Mouse (Mus musculus): ENCODE data around the gene Slc2a1. TPM values are rescaled to one million over a fixed set of nuclear protein-coding genes. Genes with fewer than 3 reads are reported as not detected.

Slc2a1 gene
- total and polyA plus RNA-seq, 2 experiments from 2014 or later = 19.7 to 93.0 TPM

DNA sequence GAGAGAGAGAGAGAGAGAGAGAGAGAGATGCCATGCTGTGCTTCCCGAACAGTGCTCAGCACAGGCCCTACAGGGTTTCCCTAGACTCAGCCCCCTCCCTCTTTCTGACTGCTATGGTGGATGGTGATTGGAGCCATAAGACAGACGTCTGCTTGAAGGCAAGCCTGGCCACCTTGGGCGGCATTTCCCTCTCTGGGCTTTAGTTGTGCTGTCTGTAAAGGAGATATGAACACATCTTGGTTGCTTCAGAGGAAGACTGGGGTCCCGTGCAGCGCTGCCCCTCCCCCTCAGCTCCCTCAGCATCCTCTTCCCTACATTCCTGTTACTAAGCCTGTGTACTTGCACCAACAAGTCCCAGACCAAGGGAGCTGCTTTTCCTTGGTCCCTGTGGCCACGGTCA is 33.9 kb upstream of the Slc2a1 start:
- Histone ChIP-seq H3K27ac (ENCODE audit: low read depth) (no peak overlapping the region), H3K4me2 (ENCODE audit: low read depth, low read length) (no peak overlapping the region), H3K9me3 (replicated peaks; ENCODE audit: control insufficient read depth, low read length) (no peaks in the 10 kb centered on the region), H3K27me3 (ENCODE audit: control insufficient read depth, insufficient read depth, low read length) (peaks cover 7% of the 10 kb centered on the region; the same call in 1 of the 2 replicates), H3K4me1 (ENCODE audit: control insufficient read depth, insufficient read depth) (peaks cover 26% of the 10 kb centered on the region; the same call in 1 of the 2 replicates), H3K36me3 (replicated peaks; ENCODE audit: control insufficient read depth, insufficient read depth, low read length) (no peaks in the 10 kb centered on the region), H3K9ac (replicated peaks; ENCODE audit: low read depth, low read length) (no peak overlapping the region), H3K4me3 (ENCODE audit: low read depth, low read length) (no peak overlapping the region)
- no peak for DNase-seq (ENCODE audit: low spot score)
- TF ChIP-seq CTCF (IDR thresholded peaks at IDR 0.05; ENCODE audit: low read depth) (no peak), EP300 (IDR thresholded peaks at IDR 0.05; ENCODE audit: low read depth) (no peak)
- 58% methylated on average over 6 of the region's 6 CpGs for WGBS
- ATAC-seq (ENCODE audit: insufficient read depth, low read depth) = no peak

DNA sequence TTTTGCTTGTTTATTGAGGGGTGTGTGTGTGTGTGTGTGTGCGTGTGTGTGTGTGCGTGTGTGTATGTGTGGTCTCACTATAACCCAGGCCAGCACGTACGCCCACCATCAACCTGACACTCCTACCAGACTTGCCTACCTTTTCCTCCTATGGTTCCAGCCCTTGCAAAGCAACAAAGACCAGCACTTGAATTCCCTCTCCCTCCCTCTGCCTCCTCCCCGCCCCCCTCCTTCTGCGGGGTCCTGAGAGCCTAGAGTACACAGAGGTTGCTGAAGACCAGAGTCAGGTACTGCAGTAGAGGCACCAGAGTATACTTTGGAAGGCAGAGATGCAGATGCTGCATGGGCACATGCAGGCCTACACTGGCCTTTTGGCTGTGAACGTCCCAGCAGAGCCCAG is 33.2 kb upstream of the Slc2a1 start:
- Histone ChIP-seq H3K4me3 (ENCODE audit: low read depth, low read length) (no peak overlapping the region), H3K27ac (ENCODE audit: low read depth) (no peak overlapping the region), H3K36me3 (replicated peaks; ENCODE audit: control insufficient read depth, insufficient read depth, low read length) (no peaks in the 10 kb centered on the region), H3K4me1 (ENCODE audit: control insufficient read depth, insufficient read depth) (peaks cover 22% of the 10 kb centered on the region; the same call in 1 of the 2 replicates), H3K9ac (replicated peaks; ENCODE audit: low read depth, low read length) (no peak overlapping the region), H3K9me3 (replicated peaks; ENCODE audit: control insufficient read depth, low read length) (no peaks in the 10 kb centered on the region), H3K27me3 (ENCODE audit: control insufficient read depth, insufficient read depth, low read length) (peaks cover 7% of the 10 kb centered on the region; the same call in 1 of the 2 replicates), H3K4me2 (ENCODE audit: low read depth, low read length) (no peak overlapping the region)
- DNase-seq (ENCODE audit: low spot score) = no peak
- WGBS = 73% methylated on average over 7 of the region's 7 CpGs
- no peak for ATAC-seq (ENCODE audit: insufficient read depth, low read depth)
- no peak for TF ChIP-seq EP300 (IDR thresholded peaks at IDR 0.05; ENCODE audit: low read depth)

DNA sequence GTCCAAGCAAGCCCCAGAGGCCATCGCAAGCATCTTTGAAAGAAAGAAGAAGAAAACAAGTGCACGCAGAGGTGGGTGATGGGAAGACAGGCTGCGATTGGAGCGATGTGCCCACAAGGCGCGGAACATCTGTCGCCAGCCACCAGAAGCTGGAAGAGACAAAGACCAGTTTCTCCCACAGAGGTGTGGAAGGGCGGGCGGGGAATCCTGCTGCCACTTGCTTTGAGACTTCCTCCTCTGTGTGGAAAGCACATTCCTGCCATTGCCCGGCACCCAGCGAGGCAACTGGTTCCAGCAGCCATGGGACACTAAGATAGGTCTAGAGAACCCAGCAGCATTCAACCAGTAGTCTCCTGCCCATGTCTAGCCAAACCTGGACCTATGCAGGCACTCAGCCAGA is 32.2 kb upstream of the Slc2a1 start:
- Histone ChIP-seq H3K36me3 (replicated peaks; ENCODE audit: control insufficient read depth, insufficient read depth, low read length) (no peaks in the 10 kb centered on the region), H3K27me3 (ENCODE audit: control insufficient read depth, insufficient read depth, low read length) (peaks cover 7% of the 10 kb centered on the region; the same call in 1 of the 2 replicates), H3K27ac (ENCODE audit: low read depth) (no peak overlapping the region), H3K4me3 (ENCODE audit: low read depth, low read length) (no peak overlapping the region), H3K4me2 (ENCODE audit: low read depth, low read length) (no peak overlapping the region), H3K9ac (replicated peaks; ENCODE audit: low read depth, low read length) (no peak overlapping the region), H3K4me1 (ENCODE audit: control insufficient read depth, insufficient read depth) (peaks cover 22% of the 10 kb centered on the region; the same call in 1 of the 2 replicates), H3K9me3 (replicated peaks; ENCODE audit: control insufficient read depth, low read length) (no peaks in the 10 kb centered on the region)
- 49% methylated on average over 11 of the region's 11 CpGs for WGBS
- ATAC-seq (ENCODE audit: insufficient read depth, low read depth) (no peak), DNase-seq (ENCODE audit: low spot score) (no peak)
- TF ChIP-seq CTCF (IDR thresholded peaks at IDR 0.05; ENCODE audit: low read depth) (no peak), EP300 (IDR thresholded peaks at IDR 0.05; ENCODE audit: low read depth) (no peak)

DNA sequence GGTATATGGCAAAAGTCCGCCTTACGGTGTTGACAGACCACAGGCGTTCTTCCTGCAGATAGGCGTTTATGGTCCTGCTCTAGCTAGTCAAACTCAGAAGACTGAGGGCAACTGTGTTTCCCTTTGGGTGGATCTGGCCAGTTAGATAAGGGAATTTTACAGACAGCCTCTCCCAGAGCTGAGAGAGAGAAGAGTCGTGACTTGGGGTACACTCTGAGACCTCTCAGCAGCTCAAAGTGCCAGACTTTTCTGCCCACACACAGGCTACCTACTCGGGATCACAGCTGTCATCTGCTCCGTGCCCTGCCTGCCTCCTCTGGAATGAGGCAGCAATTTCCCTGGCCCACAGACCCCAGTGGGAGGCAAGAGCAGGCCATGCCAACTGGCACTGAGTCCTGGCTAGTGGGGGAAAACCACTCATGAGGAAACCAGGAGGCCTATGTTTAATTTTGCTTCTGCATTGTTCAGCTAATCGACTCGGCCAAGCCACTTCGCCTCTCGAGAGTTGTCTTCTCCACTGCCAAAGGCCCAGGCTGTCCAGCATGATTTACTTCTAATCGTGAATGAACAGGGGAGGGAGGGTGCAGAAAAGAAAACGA is 31.3 kb upstream of the Slc2a1 start:
- peak; percentile 13 for DNase-seq (ENCODE audit: low spot score)
- 17% methylated on average over 13 of the region's 13 CpGs for WGBS
- H3K27me3 ChIP-seq (ENCODE audit: control insufficient read depth, insufficient read depth, low read length) = peaks cover under 1% of the 10 kb centered on the region; the same call in 1 of the 2 replicates

DNA sequence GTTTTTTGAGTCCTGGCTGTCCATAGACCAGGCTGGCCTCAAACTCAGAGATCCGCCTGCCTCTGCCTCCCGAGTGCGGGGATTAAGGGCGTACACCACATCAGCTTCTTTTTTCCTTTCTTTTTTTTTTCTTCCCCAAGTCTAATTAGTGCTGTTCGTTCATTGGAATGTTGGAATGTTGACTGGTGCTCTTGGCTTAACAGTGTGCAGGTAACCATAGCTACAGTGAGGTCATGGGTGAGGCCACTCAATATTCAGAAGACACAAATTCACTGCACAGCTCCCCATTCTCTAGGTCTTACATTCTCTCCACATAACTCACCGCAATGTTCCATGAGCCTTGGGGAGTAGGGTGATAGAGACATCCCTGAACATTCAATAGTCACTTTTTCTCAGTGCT is 28.6 kb upstream of the Slc2a1 start:
- no peak for ATAC-seq (ENCODE audit: insufficient read depth, low read depth)

More for the DNA sequence above, 31.3 kb upstream of the Slc2a1 start:
- peak; percentile 63 for ATAC-seq (ENCODE audit: insufficient read depth, low read depth)
- Histone ChIP-seq H3K4me3 (ENCODE audit: low read depth, low read length) (no peak overlapping the region), H3K9me3 (replicated peaks; ENCODE audit: control insufficient read depth, low read length) (no peaks in the 10 kb centered on the region), H3K4me2 (ENCODE audit: low read depth, low read length) (no peak overlapping the region), H3K4me1 (ENCODE audit: control insufficient read depth, insufficient read depth) (peaks cover 22% of the 10 kb centered on the region; the same call in 1 of the 2 replicates), H3K27ac (ENCODE audit: low read depth) (peak overlapping the region; percentile 22), H3K36me3 (replicated peaks; ENCODE audit: control insufficient read depth, insufficient read depth, low read length) (no peaks in the 10 kb centered on the region), H3K9ac (replicated peaks; ENCODE audit: low read depth, low read length) (no peak overlapping the region; the same call in 1 of the 2 replicates)
- no peak for TF ChIP-seq EP300 (IDR thresholded peaks at IDR 0.05; ENCODE audit: low read depth)
- no peak for TF ChIP-seq CTCF (IDR thresholded peaks at IDR 0.05; ENCODE audit: low read depth)

More for the DNA sequence above, 28.6 kb upstream of the Slc2a1 start:
- Histone ChIP-seq H3K36me3 (replicated peaks; ENCODE audit: control insufficient read depth, insufficient read depth, low read length) (no peaks in the 10 kb centered on the region), H3K9ac (replicated peaks; ENCODE audit: low read depth, low read length) (no peak overlapping the region), H3K9me3 (replicated peaks; ENCODE audit: control insufficient read depth, low read length) (no peaks in the 10 kb centered on the region), H3K27ac (ENCODE audit: low read depth) (no peak overlapping the region), H3K4me2 (ENCODE audit: low read depth, low read length) (no peak overlapping the region), H3K4me3 (ENCODE audit: low read depth, low read length) (no peak overlapping the region), H3K27me3 (ENCODE audit: control insufficient read depth, insufficient read depth, low read length) (no peaks in the 10 kb centered on the region), H3K4me1 (ENCODE audit: control insufficient read depth, insufficient read depth) (peaks cover 17% of the 10 kb centered on the region; the same call in 1 of the 2 replicates)
- 86% methylated on average over 6 of the region's 6 CpGs for WGBS
- TF ChIP-seq EP300 (IDR thresholded peaks at IDR 0.05; ENCODE audit: low read depth) (no peak), CTCF (IDR thresholded peaks at IDR 0.05; ENCODE audit: low read depth) (no peak)
- DNase-seq (ENCODE audit: low spot score) = peak; percentile 10

Data from heart, postnatal 0 days (tissue).